Mouse (Mus musculus): ENCODE results near the gene Cox8c. TPM values are rescaled to one million over a fixed set of nuclear protein-coding genes. Genes with fewer than 3 reads are reported as not detected.

Cox8c gene
- polyA plus RNA-seq, 2 experiments = not detected

- Histone ChIP-seq H3K9ac (replicated peaks) (no peak overlapping the region), H3K36me3 (replicated peaks; ENCODE audit: control insufficient read depth, insufficient read depth, low read depth) (no peaks in the 10 kb centered on the region), H3K4me2 (ENCODE audit: low read depth) (no peak overlapping the region), H3K4me1 (replicated peaks; ENCODE audit: control insufficient read depth in 2 of 2, insufficient read depth in 2 of 2, low read length in 1 of 2) (no peaks in the 10 kb centered on the region), H3K27me3 (ENCODE audit: control insufficient read depth, insufficient read depth, low read length) (no peaks in the 10 kb centered on the region), H3K27ac (no peak overlapping the region), H3K9me3 (ENCODE audit: control insufficient read depth, low read length) (no peaks in the 10 kb centered on the region), H3K4me3 (ENCODE audit: insufficient read depth in 1 of 2, low read depth in 2 of 2, low read length in 2 of 2) (no peak overlapping the region)
- TF ChIP-seq EP300 (IDR thresholded peaks at IDR 0.05; ENCODE audit: low read depth) = no peak
- 32% methylated on average over 3 of the region's 3 CpGs for WGBS (ENCODE audit: insufficient replicate concordance)
- ATAC-seq (ENCODE audit: insufficient read depth) = no peak
- DNase-seq (ENCODE audit: low read depth in 3 of 3, low spot score in 3 of 3) = no peak
Measured at GRCm38 (mm10) chr12:102908191-102908590, 9.1 kb downstream of the Cox8c start.

- Histone ChIP-seq H3K9ac (replicated peaks) (no peak overlapping the region), H3K4me3 (ENCODE audit: insufficient read depth in 1 of 2, low read depth in 2 of 2, low read length in 2 of 2) (no peak overlapping the region), H3K4me2 (ENCODE audit: low read depth) (no peak overlapping the region), H3K27ac (no peak overlapping the region), H3K9me3 (ENCODE audit: control insufficient read depth, low read length) (no peaks in the 10 kb centered on the region), H3K27me3 (ENCODE audit: control insufficient read depth, insufficient read depth, low read length) (no peaks in the 10 kb centered on the region), H3K36me3 (replicated peaks; ENCODE audit: control insufficient read depth, insufficient read depth, low read depth) (no peaks in the 10 kb centered on the region), H3K4me1 (replicated peaks; ENCODE audit: control insufficient read depth in 2 of 2, insufficient read depth in 2 of 2, low read length in 1 of 2) (no peaks in the 10 kb centered on the region)
- TF ChIP-seq EP300 (IDR thresholded peaks at IDR 0.05; ENCODE audit: low read depth) = no peak
- WGBS (ENCODE audit: insufficient replicate concordance) = 55% methylated on average over 2 of the region's 2 CpGs
- DNase-seq (ENCODE audit: low read depth in 3 of 3, low spot score in 3 of 3) (no peak), ATAC-seq (ENCODE audit: insufficient read depth) (no peak)
Measured at GRCm38 (mm10) chr12:102916073-102916472, 17.0 kb downstream of the Cox8c start.

- Histone ChIP-seq H3K36me3 (replicated peaks; ENCODE audit: control insufficient read depth, insufficient read depth, low read depth) (no peaks in the 10 kb centered on the region), H3K4me3 (ENCODE audit: insufficient read depth in 1 of 2, low read depth in 2 of 2, low read length in 2 of 2) (no peak overlapping the region), H3K4me1 (replicated peaks; ENCODE audit: control insufficient read depth in 2 of 2, insufficient read depth in 2 of 2, low read length in 1 of 2) (no peaks in the 10 kb centered on the region), H3K9me3 (ENCODE audit: control insufficient read depth, low read length) (no peaks in the 10 kb centered on the region), H3K4me2 (ENCODE audit: low read depth) (no peak overlapping the region), H3K27me3 (ENCODE audit: control insufficient read depth, insufficient read depth, low read length) (no peaks in the 10 kb centered on the region), H3K9ac (replicated peaks) (no peak overlapping the region), H3K27ac (no peak overlapping the region)
- no peak for ATAC-seq (ENCODE audit: insufficient read depth)
- no peak for DNase-seq (ENCODE audit: low read depth in 3 of 3, low spot score in 3 of 3)
- TF ChIP-seq CTCF (IDR thresholded peaks at IDR 0.05; ENCODE audit: low read depth) (no peak), EP300 (IDR thresholded peaks at IDR 0.05; ENCODE audit: low read depth) (no peak)
- WGBS (ENCODE audit: insufficient replicate concordance) = 47% methylated on average over 4 of the region's 4 CpGs
Measured at GRCm38 (mm10) chr12:102929764-102930163, 30.6 kb downstream of the Cox8c start.

- WGBS (ENCODE audit: insufficient replicate concordance) = 40% methylated on average over 1 of the region's 1 CpGs
- ATAC-seq (ENCODE audit: insufficient read depth) = no peak
- no peak overlapping the region for H3K4me3 ChIP-seq (ENCODE audit: insufficient read depth in 1 of 2, low read depth in 2 of 2, low read length in 2 of 2)
- no peaks in the 10 kb centered on the region for H3K9me3 ChIP-seq (ENCODE audit: control insufficient read depth, low read length)
- no peak overlapping the region for H3K9ac ChIP-seq (replicated peaks)
- DNase-seq (ENCODE audit: low read depth in 3 of 3, low spot score in 3 of 3) = no peak
- no peaks in the 10 kb centered on the region for H3K4me1 ChIP-seq (replicated peaks; ENCODE audit: control insufficient read depth in 2 of 2, insufficient read depth in 2 of 2, low read length in 1 of 2)
- no peaks in the 10 kb centered on the region for H3K36me3 ChIP-seq (replicated peaks; ENCODE audit: control insufficient read depth, insufficient read depth, low read depth)
- TF ChIP-seq CTCF (IDR thresholded peaks at IDR 0.05; ENCODE audit: low read depth) (no peak), EP300 (IDR thresholded peaks at IDR 0.05; ENCODE audit: low read depth) (no peak)
- H3K27ac ChIP-seq = no peak overlapping the region
- no peaks in the 10 kb centered on the region for H3K27me3 ChIP-seq (ENCODE audit: control insufficient read depth, insufficient read depth, low read length)
- H3K4me2 ChIP-seq (ENCODE audit: low read depth) = no peak overlapping the region
Measured at GRCm38 (mm10) chr12:102930335-102930734, 31.2 kb downstream of the Cox8c start.

GRCm38 (mm10) chr12:102930789-102931188 is 31.7 kb downstream of the Cox8c start:
- H3K27ac ChIP-seq = no peak overlapping the region
- H3K36me3 ChIP-seq (replicated peaks; ENCODE audit: control insufficient read depth, insufficient read depth, low read depth) = no peaks in the 10 kb centered on the region
- no peak overlapping the region for H3K9ac ChIP-seq (replicated peaks)
- H3K4me2 ChIP-seq (ENCODE audit: low read depth) = no peak overlapping the region
- TF ChIP-seq CTCF (IDR thresholded peaks at IDR 0.05; ENCODE audit: low read depth) (no peak), EP300 (IDR thresholded peaks at IDR 0.05; ENCODE audit: low read depth) (no peak)
- DNase-seq (ENCODE audit: low read depth in 3 of 3, low spot score in 3 of 3) = no peak
- no peaks in the 10 kb centered on the region for H3K4me1 ChIP-seq (replicated peaks; ENCODE audit: control insufficient read depth in 2 of 2, insufficient read depth in 2 of 2, low read length in 1 of 2)
- H3K9me3 ChIP-seq (ENCODE audit: control insufficient read depth, low read length) = no peaks in the 10 kb centered on the region
- 66% methylated on average over 7 of the region's 7 CpGs for WGBS (ENCODE audit: insufficient replicate concordance)
- no peaks in the 10 kb centered on the region for H3K27me3 ChIP-seq (ENCODE audit: control insufficient read depth, insufficient read depth, low read length)
- no peak for ATAC-seq (ENCODE audit: insufficient read depth)
- no peak overlapping the region for H3K4me3 ChIP-seq (ENCODE audit: insufficient read depth in 1 of 2, low read depth in 2 of 2, low read length in 2 of 2)

Measured in liver, embryonic 14.5 days (tissue).